Mouse (Mus musculus) forebrain, embryonic 14.5 days (tissue): ENCODE results near the gene Fgfbp1. TPM values are rescaled to one million over a fixed set of nuclear protein-coding genes. Genes with fewer than 3 reads are reported as not detected.
A peak's percentile ranks its signal among the peaks of the same experiment; 100 is the strongest.

ENCODE experiments used
- ATAC-seq: fragments of 200-750 bp; cut with Nextera tagmentation; 2 replicates; pipeline ENCODE4 v1.8.0; 2017; ENCODE audit warnings: mild to moderate bottlenecking, moderate library complexity
- DNase-seq: peaks from one replicate; pipeline ENCODE4 v3.0.0-alpha.2; 2015; ENCODE audit warnings: low spot score
- H3K27ac ChIP-seq: fragments of 300-500 bp; sonication (generic); 2 replicates; pipeline ENCODE4 v1.5.1; 2014; ENCODE audit warnings: low read depth, mild to moderate bottlenecking, control low read depth, low read length, moderate library complexity
- H3K27me3 ChIP-seq: fragments of 300-500 bp; sonication (generic); replicated peaks from 2 replicates; pipeline ENCODE4 v1.6.1; 2014; ENCODE audit warnings: low read length, control low read depth, mixed read lengths; ENCODE audit not compliant: control insufficient read depth, insufficient read depth
- H3K36me3 ChIP-seq: fragments of 300-500 bp; sonication (generic); 2 replicates; pipeline ENCODE4 v1.6.1; 2014; ENCODE audit warnings: low read length, control low read depth; ENCODE audit not compliant: control insufficient read depth, insufficient read depth
- H3K4me1 ChIP-seq: fragments of 300-500 bp; sonication (generic); 2 replicates; pipeline ENCODE4 v1.6.1; 2014; ENCODE audit warnings: antibody characterized with exemption, low read length, control low read depth; ENCODE audit not compliant: control insufficient read depth, insufficient read depth
- H3K4me2 ChIP-seq: fragments of 300-500 bp; sonication (generic); 2 replicates; pipeline ENCODE4 v1.6.1; 2014; ENCODE audit warnings: mild to moderate bottlenecking, control low read depth, low read length
- H3K4me3 ChIP-seq: fragments of 300-500 bp; sonication (generic); 2 replicates; pipeline ENCODE4 v1.5.1; 2014; ENCODE audit warnings: low read depth, low read length, control low read depth
- H3K9ac ChIP-seq: fragments of 300-500 bp; sonication (generic); 2 replicates; pipeline ENCODE4 v1.6.1; 2014; ENCODE audit warnings: mild to moderate bottlenecking, low read length, control low read depth, moderate library complexity
- H3K9me3 ChIP-seq: fragments of 300-500 bp; sonication (generic); replicated peaks from 2 replicates; pipeline ENCODE4 v1.6.1; 2016; ENCODE audit warnings: low read length, control low read depth, mixed read lengths; ENCODE audit not compliant: control insufficient read depth
- WGBS: fragments of 180-500 bp; shearing (Covaris S2); extraction: QIAGEN DNeasy Blood & Tissue Kit; methylation state at CpG from one replicate; pipeline ENCODE4 v1.1.7; 2014; 5-methylcytosine and 5-hydroxymethylcytosine counted together
- polyA plus RNA-seq: library from polyadenylated mRNA; unstranded; fragments of >200 nt; fragmentation: Nextera tagmentation; extraction: Ambion mirVana; gene quantifications from 2 replicates; pipeline ENCODE4 v1.2.1, GENCODE M21; 2014

The Fgfbp1 gene
- 5.7 and 10.2 TPM in 2 replicates for polyA plus RNA-seq

DNA sequence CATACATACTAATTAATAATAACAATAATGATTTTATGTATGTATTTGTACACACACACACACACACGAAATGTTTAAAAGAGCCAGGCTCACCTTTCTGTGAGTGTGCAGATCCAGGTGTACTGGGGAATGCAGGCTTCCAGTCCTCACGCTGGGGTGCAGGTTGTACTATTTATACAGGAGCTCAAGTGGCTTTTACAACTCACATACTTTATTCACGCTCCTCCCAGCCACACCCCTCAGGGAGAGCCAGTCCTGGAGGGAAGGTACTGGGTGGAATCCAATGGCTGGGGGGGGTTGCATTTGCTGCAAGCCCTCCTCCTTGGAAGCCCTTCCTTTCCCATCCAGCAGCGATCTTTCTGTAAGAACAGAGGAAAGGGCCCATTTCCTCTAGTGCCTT lies at the start of gene Fgfbp1:
Gene Fgfbp1 (minus strand): TSS at position 160 of the 400 bp plus-strand sequence.
- ATAC-seq (no peak), DNase-seq (no peak)
- Histone ChIP-seq H3K4me2 (no peak within 1 kb of the TSS), H3K4me3 (no peak within 1 kb of the TSS), H3K4me1 (no peaks in the 10 kb centered on the region), H3K9ac (no peak within 1 kb of the TSS), H3K9me3 (no peaks in the 10 kb centered on the region), H3K27me3 (no peaks in the 10 kb centered on the region), H3K27ac (no peak within 1 kb of the TSS), H3K36me3 (no peaks in the 10 kb centered on the region)
- 46% methylated on average over 4 of the region's 4 CpGs for WGBS

DNA sequence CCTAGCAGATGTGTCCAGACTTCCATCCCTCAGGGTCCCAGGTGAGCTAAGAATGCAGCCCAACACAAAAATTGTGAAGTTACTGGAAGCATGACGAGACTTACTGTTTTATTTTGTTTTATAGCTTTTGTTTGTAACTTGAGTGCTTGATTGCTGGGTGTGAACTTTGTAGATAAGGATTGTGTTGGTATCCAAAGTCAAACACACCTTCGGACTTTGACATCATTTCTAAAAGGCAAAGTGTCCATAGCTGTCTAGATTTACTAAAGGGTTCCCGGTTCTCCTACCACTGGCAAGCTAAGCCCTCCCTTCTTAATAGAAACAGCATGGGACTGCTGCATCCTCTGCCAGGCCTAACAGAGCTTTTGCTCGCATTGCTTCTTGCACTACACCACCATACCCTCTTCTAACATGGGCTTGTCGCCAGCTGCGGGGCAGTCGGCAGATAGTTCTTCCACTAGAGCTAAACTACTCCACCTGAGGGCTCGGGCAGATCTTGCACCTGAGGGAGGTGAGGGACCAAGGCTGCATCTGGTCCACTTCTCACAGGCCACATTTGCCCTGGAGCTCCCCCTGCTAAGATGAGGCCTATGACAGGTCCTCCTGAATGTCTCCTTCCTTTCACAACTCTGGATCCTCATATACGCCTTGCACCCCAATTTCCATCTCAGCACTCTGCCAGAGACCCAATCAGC lies 16.9 kb upstream of the Fgfbp1 start:
- no peaks in the 10 kb centered on the region for H3K27me3 ChIP-seq
- no peaks in the 10 kb centered on the region for H3K4me1 ChIP-seq
- 96% methylated on average over 9 of the region's 9 CpGs for WGBS
- no peak overlapping the region for H3K4me2 ChIP-seq
- H3K9me3 ChIP-seq: no peaks in the 10 kb centered on the region
- peaks cover 23% of the 10 kb centered on the region for H3K36me3 ChIP-seq
- no peak overlapping the region for H3K9ac ChIP-seq
- ATAC-seq (no peak), DNase-seq (no peak)
- H3K27ac ChIP-seq: no peak overlapping the region
- no peak overlapping the region for H3K4me3 ChIP-seq

GRCm38 (mm10) chr5:43997626-43998025 lies 16.0 kb upstream of the Fgfbp1 start:
- H3K9ac ChIP-seq: no peak overlapping the region
- no peaks in the 10 kb centered on the region for H3K9me3 ChIP-seq
- DNase-seq: no peak
- no peak overlapping the region for H3K4me2 ChIP-seq
- no peaks in the 10 kb centered on the region for H3K27me3 ChIP-seq
- H3K27ac ChIP-seq: no peak overlapping the region
- H3K4me1 ChIP-seq: no peaks in the 10 kb centered on the region
- no peak for ATAC-seq
- H3K4me3 ChIP-seq: no peak overlapping the region
- 92% methylated on average over 8 of the region's 8 CpGs for WGBS
- peaks cover 21% of the 10 kb centered on the region for H3K36me3 ChIP-seq

- no peak overlapping the region for H3K27ac ChIP-seq
- no peak overlapping the region for H3K4me3 ChIP-seq
- peaks cover 11% of the 10 kb centered on the region for H3K36me3 ChIP-seq
- WGBS: 94% methylated on average over 4 of the region's 4 CpGs
- no peaks in the 10 kb centered on the region for H3K9me3 ChIP-seq
- H3K4me1 ChIP-seq: no peaks in the 10 kb centered on the region
- DNase-seq (no peak), ATAC-seq (no peak)
- H3K9ac ChIP-seq: no peak overlapping the region
- H3K27me3 ChIP-seq: no peaks in the 10 kb centered on the region
- H3K4me2 ChIP-seq: no peak overlapping the region
Measured at GRCm38 (mm10) chr5:43996162-43996561, 14.6 kb upstream of the Fgfbp1 start.

GRCm38 (mm10) chr5:43994981-43995380 lies 13.4 kb upstream of the Fgfbp1 start:
- H3K4me3 ChIP-seq: no peak overlapping the region
- no peak for DNase-seq
- H3K4me1 ChIP-seq: no peaks in the 10 kb centered on the region
- H3K9ac ChIP-seq: no peak overlapping the region
- H3K9me3 ChIP-seq: no peaks in the 10 kb centered on the region
- H3K4me2 ChIP-seq: no peak overlapping the region
- H3K27me3 ChIP-seq: no peaks in the 10 kb centered on the region
- no peak overlapping the region for H3K27ac ChIP-seq
- ATAC-seq: no peak
- WGBS: 93% methylated on average over 2 of the region's 2 CpGs
- peaks cover 2% of the 10 kb centered on the region; the same call in 1 of the 2 replicates for H3K36me3 ChIP-seq

GRCm38 (mm10) chr5:43990316-43990715 lies 8.7 kb upstream of the Fgfbp1 start:
- 0 out of 2 replicates have a peak, but pooled peaks cover 2% of the 10 kb centered on the region for H3K36me3 ChIP-seq
- WGBS: 49% methylated on average over 6 of the region's 6 CpGs
- no peak overlapping the region for H3K4me2 ChIP-seq
- ATAC-seq (no peak), DNase-seq (peak; percentile 28)
- no peaks in the 10 kb centered on the region for H3K9me3 ChIP-seq
- H3K9ac ChIP-seq: no peak overlapping the region
- H3K4me1 ChIP-seq: no peaks in the 10 kb centered on the region
- H3K27ac ChIP-seq: no peak overlapping the region
- no peaks in the 10 kb centered on the region for H3K27me3 ChIP-seq
- H3K4me3 ChIP-seq: no peak overlapping the region

DNA sequence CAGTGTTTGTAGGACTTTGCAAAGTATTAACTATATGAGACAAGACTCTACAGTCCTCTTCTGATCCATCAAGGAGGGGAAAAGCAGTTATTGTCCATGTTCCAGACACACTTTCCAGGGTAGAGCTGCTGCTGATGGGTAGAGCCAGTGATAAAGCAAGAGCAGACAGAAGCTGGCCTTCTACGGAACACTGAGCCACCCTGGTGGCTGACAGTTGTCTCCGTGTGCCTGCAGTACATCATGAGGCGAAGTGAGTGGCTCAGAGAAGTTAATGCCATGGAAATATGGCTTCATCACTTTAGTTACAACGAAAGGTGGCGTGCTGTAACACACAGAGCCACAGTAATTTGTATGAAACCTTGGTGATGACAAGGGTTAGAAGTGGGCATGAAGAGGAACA lies 7.4 kb upstream of the Fgfbp1 start:
- Histone ChIP-seq H3K36me3 (no peaks in the 10 kb centered on the region), H3K4me3 (no peak overlapping the region), H3K9ac (no peak overlapping the region), H3K4me1 (no peaks in the 10 kb centered on the region), H3K27me3 (no peaks in the 10 kb centered on the region), H3K4me2 (no peak overlapping the region), H3K27ac (no peak overlapping the region), H3K9me3 (no peaks in the 10 kb centered on the region)
- ATAC-seq (no peak), DNase-seq (no peak)
- WGBS: 88% methylated on average over 5 of the region's 5 CpGs

DNA sequence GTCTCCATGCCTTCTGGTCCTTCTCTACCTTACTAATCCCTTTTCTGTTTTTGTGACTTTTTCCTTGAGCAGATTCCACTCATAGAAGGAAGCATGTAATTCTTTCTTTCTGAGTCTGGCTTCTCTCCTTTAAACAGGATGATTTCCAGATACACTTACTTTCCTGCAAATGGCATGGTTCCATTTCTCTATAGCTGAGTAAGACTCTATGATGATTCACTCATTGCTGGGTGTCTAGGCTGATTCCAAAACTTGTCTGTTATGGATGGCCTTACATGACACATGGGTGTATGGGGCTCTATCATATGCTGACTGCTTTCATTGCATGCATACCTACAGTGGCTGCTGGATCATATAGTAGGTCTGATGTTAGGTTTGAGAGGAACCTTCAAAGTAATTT lies 4.6 kb upstream of the Fgfbp1 start:
- no peak for ATAC-seq
- H3K27ac ChIP-seq: no peak overlapping the region
- H3K4me3 ChIP-seq: no peak overlapping the region
- no peak overlapping the region for H3K4me2 ChIP-seq
- H3K4me1 ChIP-seq: no peaks in the 10 kb centered on the region
- no peak for DNase-seq
- H3K9ac ChIP-seq: no peak overlapping the region
- no peaks in the 10 kb centered on the region for H3K36me3 ChIP-seq
- no peaks in the 10 kb centered on the region for H3K27me3 ChIP-seq
- H3K9me3 ChIP-seq: no peaks in the 10 kb centered on the region

DNA sequence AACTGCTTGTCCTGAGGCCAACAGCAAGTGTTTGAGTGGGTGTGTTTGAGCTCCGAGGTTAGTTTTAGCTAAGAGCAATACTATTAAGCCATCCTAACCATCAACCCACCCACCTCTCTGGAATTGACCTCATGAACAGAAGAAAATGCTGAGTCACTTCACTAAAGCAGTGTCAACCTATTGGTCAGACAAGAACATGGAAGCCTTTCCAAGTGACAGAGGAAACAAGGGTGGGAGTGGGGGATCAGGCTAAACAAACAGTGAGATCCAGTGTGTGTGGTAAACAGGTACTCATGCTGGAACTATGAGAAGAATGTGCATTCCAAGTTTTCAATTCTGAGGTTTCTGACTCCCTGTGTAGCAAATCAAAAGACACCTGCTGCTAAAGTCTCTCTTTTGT lies 1.3 kb upstream of the Fgfbp1 start:
- Histone ChIP-seq H3K27me3 (no peaks in the 10 kb centered on the region), H3K4me1 (no peaks in the 10 kb centered on the region), H3K36me3 (no peaks in the 10 kb centered on the region), H3K9me3 (no peaks in the 10 kb centered on the region), H3K4me3 (no peak overlapping the region), H3K27ac (no peak overlapping the region), H3K9ac (no peak overlapping the region), H3K4me2 (no peak overlapping the region)
- ATAC-seq (no peak), DNase-seq (no peak)
- WGBS: 34% methylated on average over 1 of the region's 1 CpGs
